Mouse (Mus musculus) ES-Bruce4 (cell line): Measurements from ENCODE around the gene Srrm2. TPM values are rescaled to one million over a fixed set of nuclear protein-coding genes. Genes with fewer than 3 reads are reported as not detected.

Source experiments
- H3K27ac ChIP-seq: 2 replicates; pipeline ENCODE4 v1.5.1; 2012; ENCODE audit warnings: low read length, inconsistent platforms; ENCODE audit not compliant: insufficient read depth
- H3K27me3 ChIP-seq: 2 replicates; pipeline ENCODE4 v1.6.1; 2012; ENCODE audit warnings: mild to moderate bottlenecking, low read length, inconsistent platforms; ENCODE audit not compliant: control insufficient read depth, poor library complexity, insufficient read depth, severe bottlenecking
- H3K36me3 ChIP-seq: 2 replicates; pipeline ENCODE4 v1.6.1; 2012; ENCODE audit warnings: inconsistent platforms, mild to moderate bottlenecking, low read length, moderate library complexity; ENCODE audit not compliant: control insufficient read depth, poor library complexity, insufficient read depth, severe bottlenecking
- H3K4me1 ChIP-seq: one replicate; pipeline ENCODE4 v1.8.1; 2011; ENCODE audit warnings: low read length; ENCODE audit not compliant: control insufficient read depth, insufficient read depth
- H3K4me3 ChIP-seq: 2 replicates; pipeline ENCODE4 v1.5.1; 2011; ENCODE audit warnings: low read depth, mild to moderate bottlenecking, low read length
- H3K9ac ChIP-seq: 2 replicates; pipeline ENCODE4 v1.6.1; 2012; ENCODE audit warnings: low read depth, mild to moderate bottlenecking, inconsistent platforms; ENCODE audit not compliant: poor library complexity, severe bottlenecking
- H3K9me3 ChIP-seq: replicated peaks from 2 replicates; pipeline ENCODE4 v1.6.1; 2012; ENCODE audit warnings: mild to moderate bottlenecking, low read length, inconsistent platforms; ENCODE audit not compliant: control insufficient read depth, poor library complexity, insufficient read depth, severe bottlenecking
- CTCF ChIP-seq: IDR thresholded peaks from one replicate; pipeline ENCODE4 v1.8.1; 2011; ENCODE audit warnings: low read depth, low read length
- EP300 ChIP-seq: IDR thresholded peaks from 2 replicates; pipeline ENCODE4 v1.6.1; 2011; ENCODE audit warnings: low read depth, low read length; ENCODE audit not compliant: insufficient read depth
- POLR2A ChIP-seq: IDR thresholded peaks from one replicate; pipeline ENCODE4 v1.8.1; 2011; ENCODE audit warnings: low read length; ENCODE audit not compliant: insufficient read depth
- polyA plus RNA-seq: library from polyadenylated mRNA; stranded (reverse); fragments of >200 nt; gene quantifications from 2 replicates; pipeline ENCODE4 v1.2.4, GENCODE M21; 2011; ENCODE audit warnings: low read depth; ENCODE audit not compliant: missing spikeins, insufficient read depth, insufficient read length

The Srrm2 gene
- polyA plus RNA-seq, 1 experiment, result 560 TPM

GRCm38 (mm10) chr17:23748026-23748425 lies 42.3 kb upstream of the Srrm2 start:
- H3K4me1 ChIP-seq, result no peaks in the 10 kb centered on the region
- H3K9me3 ChIP-seq, result no peaks in the 10 kb centered on the region
- no peaks in the 10 kb centered on the region; the same call in 1 of the 2 replicates for H3K27me3 ChIP-seq
- no peak overlapping the region for H3K4me3 ChIP-seq
- H3K27ac ChIP-seq, result no peak overlapping the region
- no peak for TF ChIP-seq EP300
- TF ChIP-seq CTCF, result no peak
- TF ChIP-seq POLR2A, result no peak
- H3K36me3 ChIP-seq, result no peaks in the 10 kb centered on the region
- no peak overlapping the region for H3K9ac ChIP-seq

- TF ChIP-seq EP300 (no peak), CTCF (peak; percentile 21)
- Histone ChIP-seq H3K27me3 (no peaks in the 10 kb centered on the region; the same call in 1 of the 2 replicates), H3K4me3 (no peak overlapping the region)
Measured at GRCm38 (mm10) chr17:23748631-23749391, 41.5 kb upstream of the Srrm2 start.

GRCm38 (mm10) chr17:23749400-23750191 lies 40.7 kb upstream of the Srrm2 start:
- no peak overlapping the region for H3K27ac ChIP-seq

More at GRCm38 (mm10) chr17:23748631-23749391, 41.5 kb upstream of the Srrm2 start:
- H3K4me1 ChIP-seq, result no peaks in the 10 kb centered on the region
- H3K27ac ChIP-seq, result no peak overlapping the region
- no peaks in the 10 kb centered on the region for H3K36me3 ChIP-seq
- no peak overlapping the region for H3K9ac ChIP-seq
- no peaks in the 10 kb centered on the region for H3K9me3 ChIP-seq

GRCm38 (mm10) chr17:23755689-23756088 lies 34.6 kb upstream of the Srrm2 start:
- H3K27ac ChIP-seq, result no peak overlapping the region
- H3K27me3 ChIP-seq, result no peaks in the 10 kb centered on the region
- TF ChIP-seq EP300, result no peak
- no peak for TF ChIP-seq CTCF
- no peak for TF ChIP-seq POLR2A
- H3K4me3 ChIP-seq, result 0 out of 2 replicates have a peak overlapping the region, but pooled peaks have one; percentile 26
- no peak overlapping the region for H3K9ac ChIP-seq
- H3K9me3 ChIP-seq, result no peaks in the 10 kb centered on the region
- H3K4me1 ChIP-seq, result peaks cover 4% of the 10 kb centered on the region
- peaks cover 3% of the 10 kb centered on the region; the same call in 1 of the 2 replicates for H3K36me3 ChIP-seq

More at GRCm38 (mm10) chr17:23749400-23750191, 40.7 kb upstream of the Srrm2 start:
- no peaks in the 10 kb centered on the region for H3K36me3 ChIP-seq
- TF ChIP-seq EP300 (no peak), POLR2A (no peak), CTCF (no peak)
- H3K27me3 ChIP-seq, result no peaks in the 10 kb centered on the region; the same call in 1 of the 2 replicates
- H3K4me1 ChIP-seq, result no peaks in the 10 kb centered on the region
- H3K9ac ChIP-seq, result no peak overlapping the region
- no peaks in the 10 kb centered on the region for H3K9me3 ChIP-seq
- H3K4me3 ChIP-seq, result no peak overlapping the region

GRCm38 (mm10) chr17:23757581-23757980 lies 32.8 kb upstream of the Srrm2 start:
- Histone ChIP-seq H3K4me1 (peaks cover 4% of the 10 kb centered on the region), H3K9ac (no peak overlapping the region), H3K36me3 (peaks cover 3% of the 10 kb centered on the region; the same call in 1 of the 2 replicates), H3K9me3 (no peaks in the 10 kb centered on the region), H3K27ac (no peak overlapping the region), H3K27me3 (no peaks in the 10 kb centered on the region), H3K4me3 (no peak overlapping the region)
- TF ChIP-seq POLR2A (no peak), CTCF (no peak), EP300 (no peak)

GRCm38 (mm10) chr17:23758801-23759200 lies 31.5 kb upstream of the Srrm2 start:
- no peaks in the 10 kb centered on the region for H3K27me3 ChIP-seq
- TF ChIP-seq POLR2A (no peak), EP300 (0 out of 2 replicates have a peak, but pooled peaks have one; percentile 16)
- no peak overlapping the region for H3K27ac ChIP-seq
- no peak overlapping the region for H3K4me3 ChIP-seq
- no peak overlapping the region for H3K9ac ChIP-seq
- H3K36me3 ChIP-seq, result peaks cover 3% of the 10 kb centered on the region; the same call in 1 of the 2 replicates
- peaks cover 6% of the 10 kb centered on the region for H3K4me1 ChIP-seq
- H3K9me3 ChIP-seq, result no peaks in the 10 kb centered on the region
